Mouse (Mus musculus): ENCODE data around the gene Tenm3. TPM values are rescaled to one million over a fixed set of nuclear protein-coding genes. Genes with fewer than 3 reads are reported as not detected.

Gene Tenm3
- polyA plus RNA-seq, 1 experiment from 2014 or later, result 36.1 TPM

DNA sequence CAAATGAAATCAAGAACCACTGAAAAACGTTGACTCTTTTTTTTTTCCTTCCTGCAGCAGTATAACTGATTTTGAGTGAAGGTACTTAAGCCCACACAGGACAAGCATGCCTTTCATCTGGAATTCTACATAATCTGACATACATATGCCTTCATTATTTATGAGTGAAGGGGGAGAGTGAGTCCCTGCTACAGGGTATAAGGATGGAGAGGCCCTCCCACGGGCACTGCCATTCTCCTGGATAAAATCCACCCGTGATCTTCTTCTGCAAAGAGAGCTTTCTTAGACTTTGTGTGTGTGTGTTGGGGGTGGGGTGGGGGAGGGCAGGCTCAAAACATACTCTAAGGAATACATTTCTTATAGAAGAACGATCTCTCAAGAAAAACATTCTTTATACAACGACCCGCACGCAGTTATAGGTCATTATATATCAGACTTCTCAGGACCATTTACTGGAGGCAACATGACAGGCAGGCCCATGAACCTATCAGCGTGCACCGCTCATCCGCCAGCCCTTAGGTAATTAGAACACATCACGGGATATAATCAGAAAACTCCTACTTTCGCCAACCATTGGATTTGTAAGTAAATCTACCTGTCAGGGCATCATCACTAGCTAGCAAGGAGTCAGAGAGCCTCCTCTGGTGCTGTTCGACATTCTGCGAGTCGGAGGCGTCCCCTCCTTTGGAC lies 77.1 kb downstream of the Tenm3 start:
- no peaks in the 10 kb centered on the region for H3K36me3 ChIP-seq (ENCODE audit: control insufficient read depth, insufficient read depth, low read length)
- WGBS, result 83% methylated on average over 16 of the region's 16 CpGs
- no peak for ATAC-seq (ENCODE audit: insufficient read depth, low FRiP score, low TSS enrichment)
- H3K27ac ChIP-seq (ENCODE audit: low read depth, low read length), result no peak overlapping the region
- no peaks in the 10 kb centered on the region for H3K9me3 ChIP-seq (ENCODE audit: control insufficient read depth, low read length)
- H3K4me2 ChIP-seq (ENCODE audit: low read depth), result no peak overlapping the region
- H3K27me3 ChIP-seq (ENCODE audit: control insufficient read depth, insufficient read depth, low read length), result no peaks in the 10 kb centered on the region
- H3K4me1 ChIP-seq (ENCODE audit: control insufficient read depth, insufficient read depth, low read length), result no peaks in the 10 kb centered on the region
- H3K9ac ChIP-seq (ENCODE audit: low read length), result no peak overlapping the region
- no peak overlapping the region for H3K4me3 ChIP-seq (ENCODE audit: low read depth, low read length)
- DNase-seq (ENCODE audit: low spot score), result no peak

- Histone ChIP-seq H3K27ac (ENCODE audit: low read depth, low read length) (no peak overlapping the region), H3K9ac (ENCODE audit: low read length) (no peak overlapping the region), H3K4me3 (ENCODE audit: low read depth, low read length) (no peak overlapping the region), H3K27me3 (ENCODE audit: control insufficient read depth, insufficient read depth, low read length) (no peaks in the 10 kb centered on the region), H3K4me2 (ENCODE audit: low read depth) (no peak overlapping the region), H3K4me1 (ENCODE audit: control insufficient read depth, insufficient read depth, low read length) (no peaks in the 10 kb centered on the region), H3K9me3 (ENCODE audit: control insufficient read depth, low read length) (no peaks in the 10 kb centered on the region), H3K36me3 (ENCODE audit: control insufficient read depth, insufficient read depth, low read length) (no peaks in the 10 kb centered on the region)
- ATAC-seq (ENCODE audit: insufficient read depth, low FRiP score, low TSS enrichment) (no peak), DNase-seq (ENCODE audit: low spot score) (no peak)
- 54% methylated on average over 6 of the region's 6 CpGs for WGBS
Measured at GRCm38 (mm10) chr8:48765212-48765611, 78.5 kb downstream of the Tenm3 start.

- no peak overlapping the region for H3K4me2 ChIP-seq (ENCODE audit: low read depth)
- no peak overlapping the region for H3K27ac ChIP-seq (ENCODE audit: low read depth, low read length)
- ATAC-seq (ENCODE audit: insufficient read depth, low FRiP score, low TSS enrichment) (no peak), DNase-seq (ENCODE audit: low spot score) (no peak)
- no peak overlapping the region for H3K4me3 ChIP-seq (ENCODE audit: low read depth, low read length)
- H3K4me1 ChIP-seq (ENCODE audit: control insufficient read depth, insufficient read depth, low read length), result no peaks in the 10 kb centered on the region
- no peaks in the 10 kb centered on the region for H3K27me3 ChIP-seq (ENCODE audit: control insufficient read depth, insufficient read depth, low read length)
- no peaks in the 10 kb centered on the region for H3K9me3 ChIP-seq (ENCODE audit: control insufficient read depth, low read length)
- H3K9ac ChIP-seq (ENCODE audit: low read length), result no peak overlapping the region
- 87% methylated on average over 3 of the region's 3 CpGs for WGBS
- H3K36me3 ChIP-seq (ENCODE audit: control insufficient read depth, insufficient read depth, low read length), result no peaks in the 10 kb centered on the region
Measured at GRCm38 (mm10) chr8:48764011-48764410, 79.7 kb downstream of the Tenm3 start.

GRCm38 (mm10) chr8:48756874-48757273 lies 86.9 kb downstream of the Tenm3 start:
- no peak for ATAC-seq (ENCODE audit: insufficient read depth, low FRiP score, low TSS enrichment)
- H3K27ac ChIP-seq (ENCODE audit: low read depth, low read length), result no peak overlapping the region
- no peaks in the 10 kb centered on the region for H3K9me3 ChIP-seq (ENCODE audit: control insufficient read depth, low read length)
- H3K4me1 ChIP-seq (ENCODE audit: control insufficient read depth, insufficient read depth, low read length), result no peaks in the 10 kb centered on the region
- H3K4me3 ChIP-seq (ENCODE audit: low read depth, low read length), result no peak overlapping the region
- no peak overlapping the region for H3K4me2 ChIP-seq (ENCODE audit: low read depth)
- no peaks in the 10 kb centered on the region for H3K36me3 ChIP-seq (ENCODE audit: control insufficient read depth, insufficient read depth, low read length)
- no peak overlapping the region for H3K9ac ChIP-seq (ENCODE audit: low read length)
- 95% methylated on average over 2 of the region's 2 CpGs for WGBS
- no peaks in the 10 kb centered on the region for H3K27me3 ChIP-seq (ENCODE audit: control insufficient read depth, insufficient read depth, low read length)
- no peak for DNase-seq (ENCODE audit: low spot score)

GRCm38 (mm10) chr8:48755492-48755891 lies 88.3 kb downstream of the Tenm3 start:
- Histone ChIP-seq H3K9me3 (ENCODE audit: control insufficient read depth, low read length) (no peaks in the 10 kb centered on the region), H3K4me2 (ENCODE audit: low read depth) (no peak overlapping the region), H3K27ac (ENCODE audit: low read depth, low read length) (no peak overlapping the region), H3K9ac (ENCODE audit: low read length) (no peak overlapping the region), H3K4me3 (ENCODE audit: low read depth, low read length) (no peak overlapping the region), H3K36me3 (ENCODE audit: control insufficient read depth, insufficient read depth, low read length) (no peaks in the 10 kb centered on the region), H3K27me3 (ENCODE audit: control insufficient read depth, insufficient read depth, low read length) (no peaks in the 10 kb centered on the region), H3K4me1 (ENCODE audit: control insufficient read depth, insufficient read depth, low read length) (no peaks in the 10 kb centered on the region)
- ATAC-seq (ENCODE audit: insufficient read depth, low FRiP score, low TSS enrichment), result no peak
- DNase-seq (ENCODE audit: low spot score), result no peak
- WGBS, result 69% methylated on average over 7 of the region's 7 CpGs

DNA sequence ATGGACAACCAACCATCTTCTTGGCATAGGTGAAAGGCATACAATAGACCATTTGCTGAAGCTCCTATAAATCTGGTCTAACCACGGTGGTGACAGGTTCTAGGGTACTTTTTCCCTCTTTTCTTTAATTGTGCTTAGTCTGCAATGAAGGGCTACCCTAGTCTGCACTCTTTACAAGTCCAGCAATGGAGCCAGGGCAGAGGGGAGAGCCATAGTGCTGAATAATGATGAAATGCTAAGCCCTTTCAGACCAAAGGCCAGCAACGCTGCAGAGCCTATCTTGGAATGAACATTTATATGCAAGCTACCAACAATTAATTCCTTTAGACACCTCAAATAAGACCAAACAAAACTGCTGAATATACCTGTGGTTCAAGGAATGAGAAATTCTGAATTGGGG lies 88.8 kb downstream of the Tenm3 start:
- Histone ChIP-seq H3K27me3 (ENCODE audit: control insufficient read depth, insufficient read depth, low read length) (no peaks in the 10 kb centered on the region), H3K9me3 (ENCODE audit: control insufficient read depth, low read length) (no peaks in the 10 kb centered on the region), H3K4me2 (ENCODE audit: low read depth) (no peak overlapping the region), H3K4me3 (ENCODE audit: low read depth, low read length) (no peak overlapping the region), H3K36me3 (ENCODE audit: control insufficient read depth, insufficient read depth, low read length) (no peaks in the 10 kb centered on the region), H3K9ac (ENCODE audit: low read length) (no peak overlapping the region), H3K4me1 (ENCODE audit: control insufficient read depth, insufficient read depth, low read length) (no peaks in the 10 kb centered on the region), H3K27ac (ENCODE audit: low read depth, low read length) (no peak overlapping the region)
- no peak for DNase-seq (ENCODE audit: low spot score)
- WGBS, result 91% methylated on average over 2 of the region's 2 CpGs
- ATAC-seq (ENCODE audit: insufficient read depth, low FRiP score, low TSS enrichment), result no peak

DNA sequence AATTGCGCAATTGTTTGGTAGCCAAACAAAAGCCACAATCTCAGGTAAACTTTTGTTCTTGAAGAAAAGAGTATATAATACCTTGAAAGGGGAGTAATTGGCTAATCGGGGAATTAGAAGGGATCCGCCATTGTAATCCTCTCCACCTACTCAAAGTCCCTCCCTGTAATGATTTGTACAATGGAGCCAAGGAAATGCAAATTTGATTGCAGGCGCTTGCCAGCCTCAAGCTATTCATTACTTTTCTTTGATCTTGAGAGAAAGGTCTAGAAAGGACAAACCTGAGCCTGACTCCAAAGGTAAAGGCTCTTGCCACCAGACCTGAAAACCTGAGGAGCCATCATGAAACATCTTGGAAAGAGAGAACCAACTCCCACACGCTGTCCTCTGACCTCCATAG lies 91.8 kb downstream of the Tenm3 start:
- Histone ChIP-seq H3K4me3 (ENCODE audit: low read depth, low read length) (no peak overlapping the region), H3K36me3 (ENCODE audit: control insufficient read depth, insufficient read depth, low read length) (no peaks in the 10 kb centered on the region), H3K9ac (ENCODE audit: low read length) (no peak overlapping the region), H3K4me1 (ENCODE audit: control insufficient read depth, insufficient read depth, low read length) (no peaks in the 10 kb centered on the region), H3K27ac (ENCODE audit: low read depth, low read length) (no peak overlapping the region), H3K27me3 (ENCODE audit: control insufficient read depth, insufficient read depth, low read length) (no peaks in the 10 kb centered on the region), H3K9me3 (ENCODE audit: control insufficient read depth, low read length) (no peaks in the 10 kb centered on the region), H3K4me2 (ENCODE audit: low read depth) (no peak overlapping the region)
- DNase-seq (ENCODE audit: low spot score), result no peak
- 74% methylated on average over 5 of the region's 5 CpGs for WGBS
- ATAC-seq (ENCODE audit: insufficient read depth, low FRiP score, low TSS enrichment), result no peak

GRCm38 (mm10) chr8:48748503-48749059 lies 95.2 kb downstream of the Tenm3 start:
- Histone ChIP-seq H3K4me1 (ENCODE audit: control insufficient read depth, insufficient read depth, low read length) (no peaks in the 10 kb centered on the region), H3K4me3 (ENCODE audit: low read depth, low read length) (no peak overlapping the region), H3K9me3 (ENCODE audit: control insufficient read depth, low read length) (no peaks in the 10 kb centered on the region), H3K9ac (ENCODE audit: low read length) (no peak overlapping the region), H3K4me2 (ENCODE audit: low read depth) (no peak overlapping the region), H3K36me3 (ENCODE audit: control insufficient read depth, insufficient read depth, low read length) (no peaks in the 10 kb centered on the region), H3K27me3 (ENCODE audit: control insufficient read depth, insufficient read depth, low read length) (no peaks in the 10 kb centered on the region), H3K27ac (ENCODE audit: low read depth, low read length) (no peak overlapping the region)
- ATAC-seq (ENCODE audit: insufficient read depth, low FRiP score, low TSS enrichment), result no peak
- WGBS, result 67% methylated on average over 13 of the region's 13 CpGs
- DNase-seq (ENCODE audit: low spot score), result no peak

- H3K9ac ChIP-seq (ENCODE audit: low read length), result no peak overlapping the region
- DNase-seq (ENCODE audit: low spot score) (no peak), ATAC-seq (ENCODE audit: insufficient read depth, low FRiP score, low TSS enrichment) (no peak)
- no peaks in the 10 kb centered on the region for H3K9me3 ChIP-seq (ENCODE audit: control insufficient read depth, low read length)
- no peaks in the 10 kb centered on the region for H3K36me3 ChIP-seq (ENCODE audit: control insufficient read depth, insufficient read depth, low read length)
- H3K4me2 ChIP-seq (ENCODE audit: low read depth), result no peak overlapping the region
- WGBS, result 89% methylated on average over 4 of the region's 4 CpGs
- no peak overlapping the region for H3K4me3 ChIP-seq (ENCODE audit: low read depth, low read length)
- H3K4me1 ChIP-seq (ENCODE audit: control insufficient read depth, insufficient read depth, low read length), result no peaks in the 10 kb centered on the region
- H3K27me3 ChIP-seq (ENCODE audit: control insufficient read depth, insufficient read depth, low read length), result no peaks in the 10 kb centered on the region
- no peak overlapping the region for H3K27ac ChIP-seq (ENCODE audit: low read depth, low read length)
Measured at GRCm38 (mm10) chr8:48743912-48744311, 99.8 kb downstream of the Tenm3 start.
